Mouse (Mus musculus) G1E (cell line): ENCODE data around the gene Mecr.

ENCODE experiments used
- CTCF ChIP-seq: IDR thresholded peaks from 2 replicates; pipeline ENCODE4 v1.5.1; 2012; ENCODE audit warnings: low read depth, low read length, inconsistent platforms, mixed read lengths
- GATA1 ChIP-seq: IDR thresholded peaks from 2 replicates; pipeline ENCODE4 v1.6.1; 2012; ENCODE audit warnings: borderline replicate concordance, low read length, inconsistent platforms, mixed read lengths
- GATA2 ChIP-seq: IDR thresholded peaks from 2 replicates; pipeline ENCODE4 v1.6.1; 2012; ENCODE audit warnings: low read depth, low read length, inconsistent platforms, borderline replicate concordance
- TAL1 ChIP-seq: conservative IDR thresholded peaks from 2 replicates; pipeline ENCODE4 v1.6.1; 2012; ENCODE audit warnings: low read depth, low read length, inconsistent platforms, mixed read lengths

DNA sequence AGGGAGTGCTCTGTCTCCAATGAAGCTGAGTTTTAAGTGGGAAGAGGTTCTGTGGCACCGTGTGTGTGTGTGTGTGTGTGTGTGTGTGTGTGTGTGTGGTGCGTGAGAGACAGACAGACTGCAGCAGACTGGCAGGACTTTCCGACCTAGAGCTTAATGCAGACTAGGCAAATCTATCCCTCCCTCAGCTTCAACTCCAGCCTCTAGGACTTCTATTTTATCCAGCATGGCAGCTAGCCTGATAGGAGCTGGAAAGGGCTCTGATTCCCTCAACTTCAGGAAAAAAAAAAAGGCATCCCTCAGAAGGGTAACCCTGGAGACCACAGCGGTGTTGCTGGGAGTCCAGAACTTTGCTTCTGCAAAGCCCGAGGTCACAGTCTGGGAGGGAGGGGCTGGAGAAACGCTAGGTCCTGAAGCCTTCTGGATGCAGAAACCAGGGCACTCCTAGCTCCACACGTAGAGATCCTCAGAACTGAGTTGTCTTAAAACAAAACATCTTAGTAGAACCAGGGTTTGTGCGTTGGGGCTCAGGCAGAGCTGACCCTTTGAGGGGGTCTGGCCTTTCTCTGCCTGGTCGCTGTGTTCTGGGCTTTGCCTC is 70.9 kb downstream of the Mecr start:
- no peak for TF ChIP-seq TAL1
- no peak for TF ChIP-seq CTCF
- TF ChIP-seq GATA1, result no peak
- no peak for TF ChIP-seq GATA2
